Mouse (Mus musculus): Measurements from ENCODE around the gene Fsip2. TPM values are rescaled to one million over a fixed set of nuclear protein-coding genes. Genes with fewer than 3 reads are reported as not detected.

Gene Fsip2
- polyA plus RNA-seq (2012; rRNA removed), result 8.9 and 10.8 TPM in 2 replicates

DNA sequence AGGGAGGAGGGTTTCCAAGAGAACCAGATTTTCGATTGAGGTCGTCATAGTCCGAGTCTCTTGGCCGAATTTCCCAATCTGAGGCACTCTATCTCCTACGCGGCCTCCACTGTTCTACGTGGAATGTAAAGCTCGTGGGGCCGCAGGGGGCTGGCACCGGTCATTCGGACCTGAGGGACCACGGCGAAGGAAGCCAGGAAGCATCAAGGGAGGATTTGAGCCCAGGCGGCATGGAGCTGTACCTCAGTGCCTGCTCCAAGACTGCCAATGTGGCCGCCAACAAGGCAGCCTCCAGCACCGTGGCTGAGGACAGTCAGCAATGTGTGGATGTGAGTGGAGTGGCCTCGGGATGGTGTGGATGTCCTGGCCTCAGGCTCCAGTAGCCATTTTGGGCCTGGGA, at the start of gene Fsip2:
Fsip2 (plus strand) TSS at position 163 of the 400 bp plus-strand sequence.
- no peaks in the 10 kb centered on the region for H3K27me3 ChIP-seq (ENCODE audit: control insufficient read depth, insufficient read depth, low read length)
- H3K27ac ChIP-seq (ENCODE audit: control insufficient read depth, insufficient read depth, low read depth, low read length), result peak within 1 kb of the TSS; percentile 91
- peaks cover 1% of the 10 kb centered on the region; the same call in 1 of the 2 replicates for H3K36me3 ChIP-seq (ENCODE audit: control insufficient read depth, insufficient read depth, low read length)
- TF ChIP-seq POLR2A (IDR thresholded peaks at IDR 0.05; ENCODE audit: control insufficient read depth, low read depth, low read length) (peak; percentile 96), CTCF (IDR thresholded peaks at IDR 0.05; ENCODE audit: control insufficient read depth, insufficient read depth, insufficient replicate concordance, low read depth, low read length) (no peak)
- H3K4me3 ChIP-seq (ENCODE audit: control insufficient read depth, low read depth, low read length), result peak within 1 kb of the TSS; percentile 89
- H3K4me1 ChIP-seq (ENCODE audit: control insufficient read depth, insufficient read depth, low read length), result no peaks in the 10 kb centered on the region

GRCm38 (mm10) chr2:82963443-82963842, 20.0 kb downstream of the Fsip2 start:
- H3K36me3 ChIP-seq (ENCODE audit: control insufficient read depth, insufficient read depth, low read length), result no peaks in the 10 kb centered on the region
- H3K4me3 ChIP-seq (ENCODE audit: control insufficient read depth, low read depth, low read length), result no peak overlapping the region
- TF ChIP-seq POLR2A (IDR thresholded peaks at IDR 0.05; ENCODE audit: control insufficient read depth, low read depth, low read length), result no peak
- TF ChIP-seq CTCF (IDR thresholded peaks at IDR 0.05; ENCODE audit: control insufficient read depth, insufficient read depth, insufficient replicate concordance, low read depth, low read length), result no peak
- H3K4me1 ChIP-seq (ENCODE audit: control insufficient read depth, insufficient read depth, low read length), result no peaks in the 10 kb centered on the region
- H3K27me3 ChIP-seq (ENCODE audit: control insufficient read depth, insufficient read depth, low read length), result no peaks in the 10 kb centered on the region
- H3K27ac ChIP-seq (ENCODE audit: control insufficient read depth, insufficient read depth, low read depth, low read length), result no peak overlapping the region

DNA sequence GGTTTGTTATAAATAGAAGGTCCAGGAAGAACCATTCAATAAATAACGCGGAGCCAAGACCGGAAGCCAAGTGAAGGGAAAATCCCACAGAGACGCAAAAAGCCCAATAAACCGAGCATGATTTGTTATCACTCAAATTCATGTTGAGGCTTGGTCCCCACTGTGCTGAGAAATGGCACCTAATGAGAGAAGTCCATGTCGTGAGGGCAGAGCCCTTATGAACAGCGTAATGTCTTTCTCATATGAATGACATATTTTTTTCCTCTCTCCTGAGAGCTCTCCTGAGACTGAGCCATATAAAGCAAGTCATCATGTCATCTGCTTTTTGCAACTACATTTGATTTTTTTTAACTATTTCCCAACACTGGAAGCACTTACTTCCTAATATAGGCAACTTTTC, 82.4 kb downstream of the Fsip2 start:
- Histone ChIP-seq H3K27ac (ENCODE audit: control insufficient read depth, insufficient read depth, low read depth, low read length) (no peak overlapping the region), H3K36me3 (ENCODE audit: control insufficient read depth, insufficient read depth, low read length) (no peaks in the 10 kb centered on the region), H3K4me3 (ENCODE audit: control insufficient read depth, low read depth, low read length) (no peak overlapping the region), H3K27me3 (ENCODE audit: control insufficient read depth, insufficient read depth, low read length) (no peaks in the 10 kb centered on the region), H3K4me1 (ENCODE audit: control insufficient read depth, insufficient read depth, low read length) (no peaks in the 10 kb centered on the region)
- no peak for TF ChIP-seq CTCF (IDR thresholded peaks at IDR 0.05; ENCODE audit: control insufficient read depth, insufficient read depth, insufficient replicate concordance, low read depth, low read length)
- TF ChIP-seq POLR2A (IDR thresholded peaks at IDR 0.05; ENCODE audit: control insufficient read depth, low read depth, low read length), result no peak

DNA sequence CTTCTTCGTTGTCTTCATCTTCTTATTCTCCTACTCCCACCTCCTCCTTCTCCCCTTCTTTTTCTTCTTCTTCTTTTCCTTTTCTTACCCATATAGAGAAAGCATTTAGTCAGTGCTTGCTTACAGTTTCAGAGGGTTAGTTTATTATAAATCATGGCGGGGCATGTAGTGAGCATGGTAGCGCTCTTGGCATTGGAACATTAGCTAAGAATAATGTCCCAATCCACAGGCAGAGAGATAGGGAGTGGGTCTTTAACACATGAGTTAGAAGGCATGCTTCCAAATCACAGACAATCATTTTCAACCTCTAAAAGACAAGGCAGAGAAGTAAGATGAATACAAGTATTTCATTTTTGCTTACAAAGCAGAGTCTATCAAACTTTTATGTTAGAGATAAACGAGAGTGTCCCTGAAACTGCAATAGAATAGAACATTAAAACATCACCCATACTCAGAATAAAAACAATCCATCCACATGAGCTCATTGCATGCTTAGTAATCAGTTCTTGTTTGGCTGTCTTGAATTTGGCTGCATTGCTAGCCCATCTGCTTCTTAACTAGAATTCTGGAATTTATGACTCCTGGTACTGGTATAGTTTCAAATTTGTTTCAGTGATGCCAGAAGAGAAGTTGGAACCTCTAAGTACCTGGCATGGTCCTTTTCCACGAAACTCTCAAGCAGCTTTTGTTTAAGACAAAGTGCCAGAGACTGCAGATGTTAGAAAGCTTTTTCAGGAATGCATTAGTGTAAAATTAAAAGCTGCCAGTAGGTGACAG, 109.7 kb downstream of the Fsip2 start:
- Histone ChIP-seq H3K36me3 (ENCODE audit: control insufficient read depth, insufficient read depth, low read length) (no peaks in the 10 kb centered on the region), H3K27me3 (ENCODE audit: control insufficient read depth, insufficient read depth, low read length) (no peaks in the 10 kb centered on the region), H3K4me1 (ENCODE audit: control insufficient read depth, insufficient read depth, low read length) (no peaks in the 10 kb centered on the region), H3K27ac (ENCODE audit: control insufficient read depth, insufficient read depth, low read depth, low read length) (no peak overlapping the region), H3K4me3 (ENCODE audit: control insufficient read depth, low read depth, low read length) (no peak overlapping the region)
- no peak for TF ChIP-seq CTCF (IDR thresholded peaks at IDR 0.05; ENCODE audit: control insufficient read depth, insufficient read depth, insufficient replicate concordance, low read depth, low read length)
- no peak for TF ChIP-seq POLR2A (IDR thresholded peaks at IDR 0.05; ENCODE audit: control insufficient read depth, low read depth, low read length)

Data from testis, adult 2 months (tissue).